Mouse (Mus musculus) hindbrain, embryonic 15.5 days (tissue): ENCODE data around the gene Tbc1d23. TPM values are rescaled to one million over a fixed set of nuclear protein-coding genes. Genes with fewer than 3 reads are reported as not detected.

Experiments used
- ATAC-seq: fragments of 200-750 bp; cut with Nextera tagmentation; 2 replicates; pipeline ENCODE4 v1.8.0; 2017; ENCODE audit warnings: low read depth, moderate number of reproducible peaks, moderate TSS enrichment; ENCODE audit not compliant: low FRiP score
- H3K27ac ChIP-seq: fragments of 300-500 bp; sonication (generic); replicated peaks from 2 replicates; pipeline ENCODE4 v1.5.1; 2015; ENCODE audit warnings: mild to moderate bottlenecking, inconsistent platforms
- H3K27me3 ChIP-seq: fragments of 300-500 bp; sonication (generic); 2 replicates; pipeline ENCODE4 v1.6.1; 2015; ENCODE audit warnings: control low read depth, inconsistent platforms
- H3K36me3 ChIP-seq: fragments of 300-500 bp; sonication (generic); 2 replicates; pipeline ENCODE4 v1.6.1; 2015; ENCODE audit warnings: control low read depth, inconsistent platforms
- H3K4me1 ChIP-seq: fragments of 300-500 bp; sonication (generic); replicated peaks from 2 replicates; pipeline ENCODE4 v1.6.1; 2015; ENCODE audit warnings: control low read depth, inconsistent platforms
- H3K4me2 ChIP-seq: fragments of 300-500 bp; sonication (generic); 2 replicates; pipeline ENCODE4 v1.6.1; 2015; ENCODE audit warnings: moderate library complexity, mild to moderate bottlenecking, inconsistent platforms
- H3K4me3 ChIP-seq: fragments of 300-500 bp; sonication (generic); 2 replicates; pipeline ENCODE4 v1.5.1; 2015; ENCODE audit warnings: mild to moderate bottlenecking, inconsistent platforms
- H3K9ac ChIP-seq: fragments of 300-500 bp; sonication (generic); 2 replicates; pipeline ENCODE4 v1.6.1; 2015; ENCODE audit warnings: inconsistent platforms
- H3K9me3 ChIP-seq: fragments of 300-500 bp; sonication (generic); 2 replicates; pipeline ENCODE4 v1.6.1; 2016; ENCODE audit warnings: control low read depth, inconsistent platforms
- WGBS: fragments of 180-500 bp; shearing (Covaris S2); methylation state at CpG from one replicate; pipeline ENCODE4 v1.1.7; 2015; 5-methylcytosine and 5-hydroxymethylcytosine counted together
- polyA plus RNA-seq: library from polyadenylated mRNA; unstranded; fragments of >200 nt; fragmentation: Nextera tagmentation; extraction: Ambion mirVana; gene quantifications from 2 replicates; pipeline ENCODE4 v1.2.1, GENCODE M21; 2015

The Tbc1d23 gene
- polyA plus RNA-seq, 1 experiment from 2014 or later = 29.5 TPM

DNA sequence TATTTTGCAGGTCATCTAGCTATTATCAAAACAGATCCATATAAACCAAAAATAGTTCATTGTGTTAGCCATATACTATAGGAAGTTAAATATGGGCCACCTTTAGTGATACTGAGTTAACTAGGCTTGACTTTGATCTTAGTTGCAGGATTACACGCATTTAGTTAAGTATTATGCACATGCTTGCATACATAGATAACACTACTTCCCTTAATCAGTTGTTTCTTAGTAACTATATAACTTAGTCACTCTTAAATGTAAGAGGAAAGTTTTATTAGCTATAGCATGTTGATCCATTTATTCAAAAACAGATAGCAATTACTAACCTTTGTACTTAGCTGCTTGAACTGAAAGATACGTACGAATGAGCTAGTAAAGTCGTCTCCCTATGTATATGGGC lies 79.9 kb downstream of the Tbc1d23 start:
- Histone ChIP-seq H3K27me3 (no peaks in the 10 kb centered on the region), H3K27ac (no peak overlapping the region), H3K36me3 (peaks cover 44% of the 10 kb centered on the region), H3K4me1 (no peaks in the 10 kb centered on the region), H3K4me2 (no peak overlapping the region), H3K4me3 (no peak overlapping the region), H3K9me3 (no peaks in the 10 kb centered on the region), H3K9ac (no peak overlapping the region)
- WGBS = 96% methylated on average over 4 of the region's 4 CpGs
- no peak for ATAC-seq

DNA sequence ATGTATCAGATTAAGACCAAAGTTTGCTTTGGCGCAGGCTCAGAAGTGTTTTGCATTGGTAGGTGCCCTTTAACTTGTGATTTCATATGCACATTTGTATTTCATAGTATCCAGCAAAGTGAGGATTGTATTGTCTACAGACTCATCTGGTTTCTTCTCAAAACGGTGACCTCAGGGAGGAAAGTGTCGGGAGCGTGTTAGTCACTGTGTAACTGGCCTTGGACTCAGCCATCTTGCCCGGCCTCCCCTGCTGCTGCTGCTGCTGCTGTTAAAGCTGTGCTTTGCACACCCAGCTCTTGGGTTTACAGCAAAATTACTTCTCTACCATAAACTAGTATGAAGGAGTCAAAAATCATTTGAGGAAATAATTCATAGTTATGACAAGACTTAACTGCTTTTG lies 86.6 kb downstream of the Tbc1d23 start:
- WGBS = 94% methylated on average over 5 of the region's 5 CpGs
- Histone ChIP-seq H3K9me3 (no peaks in the 10 kb centered on the region), H3K4me2 (no peak overlapping the region), H3K36me3 (peaks cover 54% of the 10 kb centered on the region), H3K4me1 (no peaks in the 10 kb centered on the region), H3K27ac (no peak overlapping the region), H3K27me3 (no peaks in the 10 kb centered on the region), H3K4me3 (no peak overlapping the region), H3K9ac (no peak overlapping the region)
- no peak for ATAC-seq

DNA sequence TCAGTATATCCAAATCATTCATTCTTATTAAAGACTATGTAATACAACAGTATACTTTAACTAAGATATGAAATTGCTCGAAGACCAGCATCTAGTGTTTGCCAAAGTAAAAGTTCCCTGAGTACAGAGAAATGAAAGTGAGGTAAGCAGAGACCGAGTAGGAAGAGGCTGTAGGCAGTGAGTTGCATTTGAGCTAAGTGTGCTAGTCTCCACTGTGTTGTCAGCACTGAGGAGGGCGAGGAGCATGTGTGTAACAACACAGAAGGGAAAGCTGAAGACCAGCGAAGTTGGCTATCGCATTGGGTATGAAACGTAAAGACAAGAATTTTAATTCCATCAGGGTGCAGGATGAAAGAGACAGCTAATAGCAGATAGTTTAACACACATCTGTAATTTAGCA lies 97.7 kb downstream of the Tbc1d23 start:
- peaks cover 17% of the 10 kb centered on the region for H3K36me3 ChIP-seq
- H3K27ac ChIP-seq = no peak overlapping the region
- H3K4me2 ChIP-seq = no peak overlapping the region
- no peak overlapping the region for H3K4me3 ChIP-seq
- 95% methylated on average over 6 of the region's 6 CpGs for WGBS
- no peak for ATAC-seq
- no peaks in the 10 kb centered on the region for H3K9me3 ChIP-seq
- no peak overlapping the region for H3K9ac ChIP-seq
- H3K27me3 ChIP-seq = no peaks in the 10 kb centered on the region
- peaks cover 5% of the 10 kb centered on the region; the same call in 1 of the 2 replicates for H3K4me1 ChIP-seq

DNA sequence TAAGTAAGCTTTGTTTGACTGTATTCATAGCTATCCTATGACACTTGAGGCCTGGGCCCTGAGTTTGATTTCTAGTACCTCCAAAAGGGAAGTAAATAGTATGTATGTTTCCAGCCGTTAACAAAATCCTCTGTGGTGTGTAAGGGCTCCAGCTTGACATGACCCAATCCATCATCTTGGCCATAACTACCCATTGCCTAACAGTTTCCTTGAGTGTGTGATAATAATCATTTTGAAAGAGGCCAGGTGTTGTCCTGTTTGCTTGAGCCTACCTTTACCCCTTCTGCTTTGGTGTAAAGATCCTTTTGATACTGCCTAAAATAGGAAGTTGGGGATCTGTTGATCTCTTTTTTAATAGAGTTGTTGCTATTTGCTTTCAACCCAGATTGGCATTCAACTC lies 99.0 kb downstream of the Tbc1d23 start:
- 72% methylated on average over 1 of the region's 1 CpGs for WGBS
- no peak overlapping the region for H3K9ac ChIP-seq
- H3K4me3 ChIP-seq = no peak overlapping the region
- H3K4me2 ChIP-seq = no peak overlapping the region
- H3K9me3 ChIP-seq = no peaks in the 10 kb centered on the region
- H3K36me3 ChIP-seq = peaks cover 12% of the 10 kb centered on the region
- no peak overlapping the region for H3K27ac ChIP-seq
- ATAC-seq = no peak
- H3K4me1 ChIP-seq = peaks cover 5% of the 10 kb centered on the region; the same call in 1 of the 2 replicates
- no peaks in the 10 kb centered on the region for H3K27me3 ChIP-seq

DNA sequence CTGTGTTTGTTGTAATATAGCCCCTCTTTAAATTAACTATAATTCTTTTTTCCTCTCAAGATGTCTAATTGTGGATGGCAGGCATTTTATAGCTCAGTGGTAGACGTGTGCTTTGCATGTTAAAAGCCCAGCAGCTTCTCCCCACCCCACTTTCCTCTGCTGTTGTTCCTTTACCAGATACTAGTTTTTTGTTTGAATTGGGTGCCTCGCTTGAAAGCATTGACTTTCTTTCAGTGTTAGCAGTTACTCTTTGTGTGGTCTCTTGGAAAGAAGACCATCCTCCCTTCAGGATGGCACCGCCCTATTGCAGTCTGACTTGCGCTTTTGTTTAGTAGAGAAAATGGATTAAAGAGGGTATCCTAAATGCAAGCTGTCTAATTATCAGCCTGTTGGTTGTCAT lies 99.8 kb downstream of the Tbc1d23 start:
- 45% methylated on average over 4 of the region's 4 CpGs for WGBS
- Histone ChIP-seq H3K27ac (no peak overlapping the region), H3K27me3 (no peaks in the 10 kb centered on the region), H3K4me2 (no peak overlapping the region), H3K36me3 (peaks cover 7% of the 10 kb centered on the region), H3K4me1 (peaks cover 5% of the 10 kb centered on the region; the same call in 1 of the 2 replicates), H3K4me3 (no peak overlapping the region), H3K9ac (no peak overlapping the region), H3K9me3 (no peaks in the 10 kb centered on the region)
- no peak for ATAC-seq

DNA sequence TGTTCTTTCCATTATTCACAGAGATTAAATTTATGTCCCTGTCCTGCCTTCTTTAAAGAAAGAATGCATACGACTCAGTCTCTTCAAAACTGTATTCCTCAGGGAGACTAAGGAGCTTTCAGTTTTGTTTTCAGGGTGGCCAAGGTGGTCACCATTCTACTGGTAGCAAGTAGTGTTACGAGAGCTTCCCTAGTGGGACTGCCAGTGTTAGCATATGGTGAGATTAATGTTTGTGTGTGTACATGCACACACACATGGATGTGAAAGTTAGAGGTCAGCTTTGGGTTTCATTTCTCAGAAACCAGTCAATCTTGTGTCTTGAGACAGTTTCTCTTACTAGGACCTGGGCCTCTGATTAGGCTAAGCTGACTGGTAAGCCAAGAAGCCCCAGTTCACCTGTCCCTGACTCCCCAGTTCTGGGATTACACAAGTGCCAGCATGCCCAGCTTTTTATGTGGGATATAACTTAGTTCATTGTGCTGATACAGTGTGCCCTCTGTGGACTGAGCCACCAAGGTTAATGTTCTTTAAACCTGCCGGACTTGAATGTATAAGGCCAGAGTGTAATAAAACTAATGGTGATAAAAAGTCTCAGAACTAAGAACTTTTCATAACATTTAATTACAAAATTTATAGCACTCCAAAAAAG lies 100.4 kb downstream of the Tbc1d23 start:
- H3K27ac ChIP-seq = no peak overlapping the region
- H3K27me3 ChIP-seq = no peaks in the 10 kb centered on the region
- peaks cover 8% of the 10 kb centered on the region; the same call in 1 of the 2 replicates for H3K4me1 ChIP-seq
- 62% methylated on average over 3 of the region's 3 CpGs for WGBS
- no peaks in the 10 kb centered on the region for H3K9me3 ChIP-seq
- no peak overlapping the region for H3K9ac ChIP-seq
- H3K36me3 ChIP-seq = peaks cover 7% of the 10 kb centered on the region
- H3K4me2 ChIP-seq = no peak overlapping the region
- H3K4me3 ChIP-seq = no peak overlapping the region
- no peak for ATAC-seq

DNA sequence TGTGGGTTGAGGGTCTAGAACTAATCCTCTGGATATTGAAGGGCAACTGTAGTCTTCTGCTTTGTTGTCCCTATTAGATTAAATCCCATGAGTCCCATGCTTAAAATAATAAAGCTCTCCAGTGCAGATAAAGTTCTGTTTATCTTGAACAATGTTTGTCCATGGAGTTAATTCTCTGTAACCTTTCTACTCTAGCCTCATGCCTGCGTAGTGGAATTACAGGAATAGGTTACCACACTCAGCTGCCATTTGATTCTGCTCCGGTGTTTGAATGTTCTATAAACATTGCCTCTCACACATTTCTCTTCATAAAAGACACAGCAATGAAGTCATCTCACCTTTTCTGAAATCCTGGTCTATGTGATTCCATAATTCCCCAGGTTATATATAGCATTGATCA lies 103.5 kb downstream of the Tbc1d23 start:
- Histone ChIP-seq H3K27ac (no peak overlapping the region), H3K36me3 (no peaks in the 10 kb centered on the region), H3K9me3 (no peaks in the 10 kb centered on the region), H3K9ac (no peak overlapping the region), H3K27me3 (no peaks in the 10 kb centered on the region), H3K4me3 (no peak overlapping the region), H3K4me1 (peaks cover 26% of the 10 kb centered on the region), H3K4me2 (no peak overlapping the region)
- WGBS = 84% methylated on average over 2 of the region's 2 CpGs
- ATAC-seq = no peak

DNA sequence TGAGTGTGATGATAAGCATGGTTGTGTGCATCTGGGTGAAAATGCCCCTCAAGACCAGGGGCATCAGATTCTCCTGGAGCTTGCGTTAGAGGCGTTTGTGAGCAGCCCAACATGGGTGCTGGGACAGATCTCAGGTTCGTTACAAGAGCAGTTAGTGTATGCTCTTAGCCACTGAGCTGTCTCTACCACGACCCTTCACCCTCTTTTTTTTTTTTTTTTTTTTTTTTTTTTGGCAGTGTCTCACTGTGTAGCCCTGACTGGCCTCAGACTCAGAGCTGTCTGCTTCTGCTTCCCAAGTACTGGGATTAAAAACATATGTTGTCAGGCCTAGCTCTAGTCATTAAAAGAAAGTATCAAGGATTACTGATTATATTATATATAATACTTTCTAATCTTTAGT lies 105.0 kb downstream of the Tbc1d23 start:
- Histone ChIP-seq H3K4me1 (peaks cover 28% of the 10 kb centered on the region), H3K9me3 (no peaks in the 10 kb centered on the region), H3K9ac (no peak overlapping the region), H3K27ac (no peak overlapping the region), H3K4me3 (no peak overlapping the region), H3K36me3 (no peaks in the 10 kb centered on the region), H3K4me2 (no peak overlapping the region), H3K27me3 (no peaks in the 10 kb centered on the region)
- no peak for ATAC-seq
- 80% methylated on average over 4 of the region's 4 CpGs for WGBS

DNA sequence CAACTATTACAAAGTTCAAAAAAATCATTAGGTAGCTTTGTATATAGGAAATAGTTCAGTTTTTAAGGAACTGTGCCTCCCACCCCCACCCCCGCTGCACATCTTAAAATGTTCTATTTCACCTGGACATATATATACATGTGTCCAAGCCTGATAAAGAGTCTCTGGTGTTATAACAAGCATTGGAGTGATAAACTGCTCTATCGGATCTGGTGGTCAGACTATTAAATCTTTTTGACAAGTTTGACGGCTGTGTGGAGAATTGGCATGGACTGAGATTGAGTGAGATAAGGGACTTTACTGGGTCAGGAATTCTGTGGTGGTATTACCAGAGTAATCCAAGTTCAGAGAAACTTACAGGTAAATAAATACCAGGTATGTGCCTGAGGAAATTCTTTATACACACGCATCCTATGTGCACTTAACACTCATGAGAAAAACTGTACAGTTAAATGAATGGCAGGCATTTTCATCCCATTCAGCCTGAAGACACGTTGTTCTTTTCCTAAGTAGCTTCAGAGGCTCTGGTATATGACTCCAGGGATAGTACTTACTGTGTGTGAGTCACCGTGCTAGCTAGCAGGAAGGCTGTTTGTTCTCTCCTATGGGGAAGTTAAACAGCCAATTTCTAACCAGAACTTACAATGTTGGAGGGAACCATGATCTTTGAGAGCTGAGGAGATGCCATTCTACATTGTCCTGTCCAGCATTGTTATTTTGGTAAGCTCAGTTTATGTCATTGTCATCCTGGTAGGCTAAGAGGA lies 108.4 kb downstream of the Tbc1d23 start:
- H3K9ac ChIP-seq = peak overlapping the region; percentile 91
- H3K9me3 ChIP-seq = no peaks in the 10 kb centered on the region
- peak overlapping the region; percentile 71 for H3K4me2 ChIP-seq
- ATAC-seq = no peak
- peak overlapping the region; percentile 99 for H3K4me3 ChIP-seq
- 59% methylated on average over 6 of the region's 6 CpGs for WGBS
- no peak overlapping the region for H3K27ac ChIP-seq
- no peaks in the 10 kb centered on the region for H3K36me3 ChIP-seq
- no peaks in the 10 kb centered on the region for H3K27me3 ChIP-seq
- peaks cover 28% of the 10 kb centered on the region for H3K4me1 ChIP-seq

DNA sequence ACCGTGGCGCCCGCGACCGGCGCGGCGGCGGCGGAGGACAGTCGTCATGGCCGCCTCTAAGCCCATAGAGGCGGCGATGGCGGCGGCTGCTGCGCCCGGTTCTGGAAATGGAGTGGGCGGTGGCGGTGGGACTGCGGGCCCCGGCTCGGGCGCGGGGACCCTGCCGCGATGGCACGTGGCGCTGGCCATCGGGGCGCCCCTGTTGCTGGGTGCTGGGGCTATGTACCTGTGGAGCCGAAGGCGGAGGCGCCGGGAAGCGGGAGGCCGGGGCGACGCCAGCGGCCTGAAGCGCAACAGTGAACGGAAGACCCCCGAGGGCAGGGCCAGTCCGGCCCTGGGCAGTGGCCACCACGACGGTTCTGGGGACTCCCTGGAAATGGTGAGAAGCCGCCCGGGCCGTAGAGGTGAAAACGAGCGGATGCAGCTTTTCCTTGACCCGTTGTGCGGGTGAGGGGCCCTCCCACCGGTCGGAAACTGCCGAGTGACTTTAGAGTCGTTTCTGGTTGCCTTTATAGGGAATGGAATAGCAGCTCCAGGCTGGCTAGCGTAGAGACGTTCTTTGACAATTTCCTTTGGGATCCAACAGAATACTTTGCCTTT lies 109.4 kb downstream of the Tbc1d23 start:
- Histone ChIP-seq H3K4me2 (peak overlapping the region; percentile 71), H3K9ac (peak overlapping the region; percentile 91)
- ATAC-seq = no peak

DNA sequence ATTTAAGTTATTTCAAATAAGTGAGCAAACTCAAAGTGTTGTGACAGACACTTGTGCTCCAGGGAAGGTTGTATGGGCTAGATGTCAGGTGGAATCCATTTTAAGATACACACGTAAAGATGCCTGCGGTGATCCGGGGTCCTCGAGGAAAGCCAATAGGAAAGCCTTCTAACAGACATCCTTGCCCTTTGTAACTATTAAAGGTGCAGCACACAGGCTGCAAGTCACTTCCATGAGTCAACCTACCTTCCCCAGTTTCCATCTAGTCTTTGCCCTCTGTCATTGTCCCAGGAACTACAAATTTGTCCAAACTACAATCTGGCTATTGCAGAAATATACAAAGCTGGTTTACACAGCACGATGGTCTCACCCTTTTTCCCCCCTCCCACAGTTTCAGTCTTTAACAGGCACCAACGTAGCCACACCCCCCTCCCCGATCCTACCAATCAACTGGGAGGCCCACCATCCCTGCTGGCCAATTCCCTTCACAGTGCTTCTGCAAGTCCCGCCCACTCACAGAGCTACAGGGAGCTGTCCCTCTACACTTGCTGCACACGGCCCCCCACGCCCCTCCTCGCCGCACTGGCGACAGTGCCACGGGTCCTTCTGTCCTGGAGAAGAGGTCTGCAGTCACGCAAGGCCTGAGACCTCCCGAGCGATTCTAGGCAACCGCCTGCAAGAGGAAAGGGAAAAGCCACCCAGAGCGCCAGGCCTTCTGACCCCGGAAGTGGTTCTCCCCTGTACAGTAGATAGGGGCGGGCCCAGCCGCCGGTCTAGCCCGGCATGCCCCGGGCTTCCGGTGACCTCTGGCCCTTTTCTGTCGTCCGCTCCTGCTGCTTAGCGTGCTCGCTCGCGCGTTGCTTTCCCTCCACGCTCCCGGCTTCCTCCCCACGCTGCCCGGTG lies 110.1 kb downstream of the Tbc1d23 start, which contains the start of gene Tomm70a:
TSS of gene Tomm70a (plus strand) at position 791 of the 903 bp plus-strand sequence.
- Histone ChIP-seq H3K9me3 (no peaks in the 10 kb centered on the region), H3K9ac (peak within 1 kb of the TSS; percentile 91), H3K27ac (peak within 1 kb of the TSS; percentile 98), H3K4me3 (peak within 1 kb of the TSS; percentile 99), H3K4me1 (peaks cover 26% of the 10 kb centered on the region), H3K4me2 (peak within 1 kb of the TSS; percentile 71), H3K27me3 (no peaks in the 10 kb centered on the region), H3K36me3 (no peaks in the 10 kb centered on the region)
- WGBS = under 1% methylated on average over 37 of the region's 37 CpGs
- peak; percentile 100 for ATAC-seq

More for the DNA sequence above, 109.4 kb downstream of the Tbc1d23 start:
- peak overlapping the region; percentile 98 for H3K27ac ChIP-seq
- H3K4me1 ChIP-seq = peaks cover 28% of the 10 kb centered on the region
- no peaks in the 10 kb centered on the region for H3K27me3 ChIP-seq
- no peaks in the 10 kb centered on the region for H3K36me3 ChIP-seq
- under 1% methylated on average over 56 of the region's 59 CpGs for WGBS
- H3K9me3 ChIP-seq = no peaks in the 10 kb centered on the region
- H3K4me3 ChIP-seq = peak overlapping the region; percentile 99
